Mouse (Mus musculus): ENCODE measurements at regions not wholly inside any gene's neighbourhood (a gene's known extent, or its start where the extent isn't known, plus 50 kb on each side); places are given as distances from the start of the nearest gene placed in this dataset.

GRCm38 (mm10) chr17:62210441-62211025 lies 670.6 kb downstream of the Efna5 start:
- TF ChIP-seq EP300 (IDR thresholded peaks at IDR 0.05; ENCODE audit: insufficient read depth, low read depth, low read length) (no peak), POLR2A (IDR thresholded peaks at IDR 0.05; ENCODE audit: insufficient read depth, low read depth, low read length) (no peak), CTCF (IDR thresholded peaks at IDR 0.05) (no peak)

All from heart, adult 2 months (tissue).